Mouse (Mus musculus): ENCODE data around the gene Sh2d1b1.

- peak; percentile 18; the same call in 1 of the 2 replicates for TF ChIP-seq CTCF (IDR thresholded peaks at IDR 0.05; ENCODE audit: insufficient read depth, low read length)
- TF ChIP-seq POLR2A (IDR thresholded peaks at IDR 0.05; ENCODE audit: borderline replicate concordance, extremely low read depth, low read depth, low read length): no peak
These were observed 55.7 kb downstream of the Sh2d1b1 start for GRCm38 (mm10) chr1:170332775-170333174.

All from lung, adult 2 months (tissue).